Mouse (Mus musculus): Measurements from ENCODE around the gene Gas1. TPM values are rescaled to one million over a fixed set of nuclear protein-coding genes. Genes with fewer than 3 reads are reported as not detected.

The Gas1 gene
- total RNA-seq, 1 experiment: 1.9 TPM

DNA sequence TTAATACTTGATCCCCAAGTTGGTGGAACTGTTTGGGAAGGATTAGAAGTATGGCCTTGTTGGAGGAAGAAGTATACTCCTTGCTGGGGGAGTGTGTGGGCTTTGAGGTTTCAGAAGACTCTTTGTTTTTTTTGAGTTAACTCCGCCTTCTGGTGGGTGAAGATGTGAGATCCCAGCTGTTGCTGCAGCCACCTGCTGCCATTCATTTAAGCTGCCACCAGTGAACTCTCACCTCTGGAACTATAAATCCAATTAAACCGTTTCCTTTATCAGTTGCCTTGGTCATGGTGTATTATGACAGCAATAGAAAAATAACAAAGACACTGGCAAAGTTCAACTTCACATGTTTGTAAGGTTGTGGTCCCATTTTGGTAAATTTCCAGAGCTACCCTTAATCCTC is 46.6 kb upstream of the Gas1 start:
- Histone ChIP-seq H3K4me3 (ENCODE audit: insufficient read depth in 1 of 2, low read depth in 1 of 2, low read length in 2 of 2, poor library complexity in 1 of 2, severe bottlenecking in 1 of 2) (no peak overlapping the region), H3K36me3 (ENCODE audit: control insufficient read depth, insufficient read depth, low read length, poor library complexity, severe bottlenecking) (no peaks in the 10 kb centered on the region), H3K9me3 (ENCODE audit: control insufficient read depth, insufficient read depth, low read depth, low read length) (no peaks in the 10 kb centered on the region), H3K9ac (ENCODE audit: insufficient read depth, low read depth, low read length, poor library complexity, severe bottlenecking) (no peak overlapping the region), H3K27ac (ENCODE audit: insufficient read depth, low read depth, low read length, poor library complexity, severe bottlenecking) (no peak overlapping the region), H3K4me1 (ENCODE audit: control insufficient read depth in 2 of 2, insufficient read depth in 2 of 2, low read length in 2 of 2, poor library complexity in 1 of 2) (no peaks in the 10 kb centered on the region)
- in situ Hi-C loops (cut with MboI; ENCODE audit: low sequenced_read_pairs in 2 of 2, unreplicated experiment in 2 of 2): no loop called here
- TF ChIP-seq HCFC1 (IDR thresholded peaks at IDR 0.05; ENCODE audit: borderline replicate concordance, insufficient read depth, low read length) (no peak), CHD2 (IDR thresholded peaks at IDR 0.05; ENCODE audit: low read depth, low read length) (no peak)
- no peak for DNase-seq (ENCODE audit: low read depth, low spot score)

DNA sequence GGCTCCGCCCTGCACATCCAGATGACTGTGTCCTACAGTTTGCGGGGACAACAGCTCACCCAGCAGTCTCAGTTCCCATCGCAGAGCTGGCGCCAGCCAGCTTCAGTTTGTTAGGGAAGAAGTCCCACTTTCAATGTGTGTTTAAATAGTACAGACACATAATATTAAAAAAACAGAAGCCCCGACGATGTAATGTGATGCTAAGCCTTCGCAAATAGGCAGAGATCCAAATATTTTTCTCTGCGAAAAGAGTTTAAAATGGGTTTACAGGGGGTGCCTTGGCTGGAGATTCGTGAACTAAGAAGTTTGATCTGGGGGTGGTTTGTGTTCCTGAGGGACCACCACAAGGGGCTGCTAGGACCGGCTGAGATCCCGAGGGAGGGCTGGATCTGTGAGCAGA is 45.2 kb upstream of the Gas1 start:
- in situ Hi-C loops (cut with MboI; ENCODE audit: low sequenced_read_pairs in 2 of 2, unreplicated experiment in 2 of 2): no loop called here
- Histone ChIP-seq H3K4me3 (ENCODE audit: insufficient read depth in 1 of 2, low read depth in 1 of 2, low read length in 2 of 2, poor library complexity in 1 of 2, severe bottlenecking in 1 of 2) (no peak overlapping the region), H3K36me3 (ENCODE audit: control insufficient read depth, insufficient read depth, low read length, poor library complexity, severe bottlenecking) (no peaks in the 10 kb centered on the region), H3K4me1 (ENCODE audit: control insufficient read depth in 2 of 2, insufficient read depth in 2 of 2, low read length in 2 of 2, poor library complexity in 1 of 2) (no peaks in the 10 kb centered on the region), H3K9ac (ENCODE audit: insufficient read depth, low read depth, low read length, poor library complexity, severe bottlenecking) (no peak overlapping the region), H3K27ac (ENCODE audit: insufficient read depth, low read depth, low read length, poor library complexity, severe bottlenecking) (no peak overlapping the region), H3K9me3 (ENCODE audit: control insufficient read depth, insufficient read depth, low read depth, low read length) (no peaks in the 10 kb centered on the region)
- TF ChIP-seq CHD2 (IDR thresholded peaks at IDR 0.05; ENCODE audit: low read depth, low read length) (no peak), ZNF384 (IDR thresholded peaks at IDR 0.05; ENCODE audit: low read depth, low read length) (no peak), ZC3H11A (IDR thresholded peaks at IDR 0.05; ENCODE audit: borderline replicate concordance, low read depth, low read length) (no peak), HCFC1 (IDR thresholded peaks at IDR 0.05; ENCODE audit: borderline replicate concordance, insufficient read depth, low read length) (no peak), MAFK (IDR thresholded peaks at IDR 0.05; ENCODE audit: insufficient read depth, low read depth, low read length) (no peak)
- DNase-seq (ENCODE audit: low read depth, low spot score): no peak

DNA sequence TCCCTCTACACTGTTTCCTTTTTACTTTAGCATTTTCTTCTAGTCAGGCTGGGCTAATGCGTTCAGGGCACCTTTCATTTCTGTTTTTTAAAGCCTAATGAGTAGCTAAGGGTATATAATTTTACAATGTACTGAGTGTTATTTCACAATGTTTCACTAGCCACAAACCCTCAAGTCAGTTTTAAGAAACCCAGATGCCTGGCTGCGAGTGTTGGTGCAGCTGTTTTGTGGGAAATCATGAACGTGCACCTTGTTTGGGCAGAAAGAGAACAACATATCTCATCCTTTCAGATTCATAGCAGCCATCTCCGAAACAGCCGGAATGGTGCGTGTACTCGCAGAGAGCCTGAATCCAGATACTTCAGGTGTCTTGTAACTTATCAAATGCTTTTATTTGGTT is 36.7 kb upstream of the Gas1 start:
- DNase-seq (ENCODE audit: low read depth, low spot score): no peak
- H3K36me3 ChIP-seq (ENCODE audit: control insufficient read depth, insufficient read depth, low read length, poor library complexity, severe bottlenecking): no peaks in the 10 kb centered on the region
- no peaks in the 10 kb centered on the region for H3K4me1 ChIP-seq (ENCODE audit: control insufficient read depth in 2 of 2, insufficient read depth in 2 of 2, low read length in 2 of 2, poor library complexity in 1 of 2)
- H3K9me3 ChIP-seq (ENCODE audit: control insufficient read depth, insufficient read depth, low read depth, low read length): no peaks in the 10 kb centered on the region
- no peak overlapping the region for H3K27ac ChIP-seq (ENCODE audit: insufficient read depth, low read depth, low read length, poor library complexity, severe bottlenecking)
- no peak overlapping the region for H3K4me3 ChIP-seq (ENCODE audit: insufficient read depth in 1 of 2, low read depth in 1 of 2, low read length in 2 of 2, poor library complexity in 1 of 2, severe bottlenecking in 1 of 2)
- H3K9ac ChIP-seq (ENCODE audit: insufficient read depth, low read depth, low read length, poor library complexity, severe bottlenecking): no peak overlapping the region
- in situ Hi-C loops (cut with MboI; ENCODE audit: low sequenced_read_pairs in 2 of 2, unreplicated experiment in 2 of 2): no loop called here
- no peak for TF ChIP-seq ZC3H11A (IDR thresholded peaks at IDR 0.05; ENCODE audit: borderline replicate concordance, low read depth, low read length)
- TF ChIP-seq CHD2 (IDR thresholded peaks at IDR 0.05; ENCODE audit: low read depth, low read length): no peak
- TF ChIP-seq HCFC1 (IDR thresholded peaks at IDR 0.05; ENCODE audit: borderline replicate concordance, insufficient read depth, low read length): no peak
- TF ChIP-seq ZNF384 (IDR thresholded peaks at IDR 0.05; ENCODE audit: low read depth, low read length): no peak

DNA sequence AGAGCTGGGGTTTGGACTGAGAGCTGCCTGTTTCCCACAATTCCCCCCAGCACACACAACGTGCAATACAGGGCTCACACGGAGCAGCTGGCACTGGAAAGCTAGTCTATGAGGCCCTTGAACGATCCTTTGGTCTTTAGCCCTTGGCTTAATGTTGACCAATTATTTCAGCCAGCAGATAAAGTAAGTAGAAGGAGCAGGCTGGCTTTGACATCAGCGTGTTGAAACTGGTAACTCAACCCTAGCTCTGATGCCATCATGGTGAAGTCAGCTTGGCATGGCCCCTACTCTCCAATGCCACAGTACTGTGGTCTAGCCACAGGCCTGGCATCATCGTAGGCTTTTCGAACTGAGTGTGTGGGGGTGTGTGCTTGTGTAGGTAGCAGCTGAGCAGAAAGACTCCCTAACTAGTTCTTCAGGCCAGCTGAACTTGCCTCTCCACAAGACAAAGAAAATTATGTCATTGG is 30.0 kb upstream of the Gas1 start:
- Histone ChIP-seq H3K4me3 (ENCODE audit: insufficient read depth in 1 of 2, low read depth in 1 of 2, low read length in 2 of 2, poor library complexity in 1 of 2, severe bottlenecking in 1 of 2) (no peak overlapping the region), H3K36me3 (ENCODE audit: control insufficient read depth, insufficient read depth, low read length, poor library complexity, severe bottlenecking) (no peaks in the 10 kb centered on the region), H3K27ac (ENCODE audit: insufficient read depth, low read depth, low read length, poor library complexity, severe bottlenecking) (no peak overlapping the region), H3K4me1 (ENCODE audit: control insufficient read depth in 2 of 2, insufficient read depth in 2 of 2, low read length in 2 of 2, poor library complexity in 1 of 2) (no peaks in the 10 kb centered on the region), H3K9me3 (ENCODE audit: control insufficient read depth, insufficient read depth, low read depth, low read length) (peaks cover 4% of the 10 kb centered on the region; the same call in 1 of the 2 replicates), H3K9ac (ENCODE audit: insufficient read depth, low read depth, low read length, poor library complexity, severe bottlenecking) (no peak overlapping the region)
- in situ Hi-C loops (cut with MboI; ENCODE audit: low sequenced_read_pairs in 2 of 2, unreplicated experiment in 2 of 2): no loop called here
- TF ChIP-seq HCFC1 (IDR thresholded peaks at IDR 0.05; ENCODE audit: borderline replicate concordance, insufficient read depth, low read length) (no peak), ZNF384 (IDR thresholded peaks at IDR 0.05; ENCODE audit: low read depth, low read length) (no peak), MAFK (IDR thresholded peaks at IDR 0.05; ENCODE audit: insufficient read depth, low read depth, low read length) (no peak), ZC3H11A (IDR thresholded peaks at IDR 0.05; ENCODE audit: borderline replicate concordance, low read depth, low read length) (no peak)
- no peak for DNase-seq (ENCODE audit: low read depth, low spot score)

DNA sequence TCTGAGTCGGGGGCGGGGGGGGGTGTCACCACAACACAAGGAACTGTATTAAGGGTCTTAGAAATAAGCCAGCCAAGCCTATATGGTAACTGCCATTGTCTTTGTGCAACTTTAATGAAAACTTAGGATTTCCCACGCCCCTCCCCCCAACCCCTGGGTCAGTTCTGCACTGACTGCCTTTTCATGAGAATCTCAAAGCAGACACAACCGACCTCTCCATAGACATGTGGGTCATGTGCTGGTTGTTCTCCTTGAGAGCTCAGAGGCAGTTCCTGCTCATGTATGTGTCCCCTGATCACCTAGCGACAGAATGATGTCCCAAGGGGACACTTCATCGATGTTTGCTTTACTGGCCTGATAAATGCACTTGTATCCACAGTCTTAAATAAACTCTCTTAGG is 27.6 kb upstream of the Gas1 start:
- Histone ChIP-seq H3K4me3 (ENCODE audit: insufficient read depth in 1 of 2, low read depth in 1 of 2, low read length in 2 of 2, poor library complexity in 1 of 2, severe bottlenecking in 1 of 2) (no peak overlapping the region), H3K27ac (ENCODE audit: insufficient read depth, low read depth, low read length, poor library complexity, severe bottlenecking) (no peak overlapping the region), H3K4me1 (ENCODE audit: control insufficient read depth in 2 of 2, insufficient read depth in 2 of 2, low read length in 2 of 2, poor library complexity in 1 of 2) (no peaks in the 10 kb centered on the region), H3K9me3 (ENCODE audit: control insufficient read depth, insufficient read depth, low read depth, low read length) (peaks cover 4% of the 10 kb centered on the region; the same call in 1 of the 2 replicates), H3K36me3 (ENCODE audit: control insufficient read depth, insufficient read depth, low read length, poor library complexity, severe bottlenecking) (no peaks in the 10 kb centered on the region), H3K9ac (ENCODE audit: insufficient read depth, low read depth, low read length, poor library complexity, severe bottlenecking) (no peak overlapping the region)
- in situ Hi-C loops (cut with MboI; ENCODE audit: low sequenced_read_pairs in 2 of 2, unreplicated experiment in 2 of 2): no loop called here
- TF ChIP-seq MAFK (IDR thresholded peaks at IDR 0.05; ENCODE audit: insufficient read depth, low read depth, low read length): no peak
- no peak for TF ChIP-seq ZNF384 (IDR thresholded peaks at IDR 0.05; ENCODE audit: low read depth, low read length)
- no peak for TF ChIP-seq HCFC1 (IDR thresholded peaks at IDR 0.05; ENCODE audit: borderline replicate concordance, insufficient read depth, low read length)
- no peak for TF ChIP-seq CHD2 (IDR thresholded peaks at IDR 0.05; ENCODE audit: low read depth, low read length)
- TF ChIP-seq ZC3H11A (IDR thresholded peaks at IDR 0.05; ENCODE audit: borderline replicate concordance, low read depth, low read length): no peak
- no peak for DNase-seq (ENCODE audit: low read depth, low spot score)
